Mouse (Mus musculus): ENCODE measurements around the gene Tmem253.

DNA sequence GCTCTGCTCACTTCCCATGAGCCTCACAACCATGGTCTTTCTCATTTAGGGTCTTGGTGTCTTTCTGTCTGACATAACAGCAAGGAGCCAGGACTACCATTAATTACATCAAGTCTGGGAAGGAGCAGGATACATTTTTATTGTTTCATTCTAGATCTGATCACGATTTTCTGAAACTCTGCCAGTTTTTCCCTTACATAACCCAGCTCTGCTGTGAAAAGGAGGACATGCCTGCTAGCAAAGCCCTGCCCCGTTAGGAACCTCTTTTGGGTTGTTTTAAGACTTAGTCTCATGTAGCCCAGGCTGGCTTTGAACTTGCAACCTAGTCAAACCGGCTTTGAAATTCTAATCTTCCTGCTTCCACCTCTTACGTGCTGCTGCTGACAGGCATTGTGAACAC lies 44.5 kb downstream of the Tmem253 start:
- TF ChIP-seq CTCF (IDR thresholded peaks at IDR 0.05) = no peak
- TF ChIP-seq EP300 (IDR thresholded peaks at IDR 0.05) = no peak
